Mouse (Mus musculus): ENCODE measurements around the gene Tdrd1. TPM values are rescaled to one million over a fixed set of nuclear protein-coding genes. Genes with fewer than 3 reads are reported as not detected.

Tdrd1 gene
- polyA plus RNA-seq, 2 experiments, result 3.3 to 3.9 TPM

DNA sequence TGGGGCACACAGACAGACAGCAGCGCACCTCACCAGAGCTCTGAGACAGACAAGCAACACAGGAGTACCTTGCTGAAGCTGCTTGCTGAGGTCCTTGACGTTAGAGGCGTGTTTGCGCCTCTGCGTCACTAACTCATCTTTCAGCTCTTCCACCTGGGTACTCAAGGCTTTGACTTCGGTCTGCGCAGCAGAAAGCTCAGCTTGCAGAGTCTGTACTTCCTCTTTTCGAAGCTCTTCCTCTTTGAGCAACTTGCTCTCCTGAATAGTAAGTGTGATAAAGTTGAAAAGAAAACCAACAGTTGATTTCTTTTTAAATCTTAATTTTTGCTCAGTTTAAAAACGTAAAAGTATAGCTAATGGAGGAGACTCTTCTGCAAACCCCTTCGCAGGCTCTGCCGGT lies 28.6 kb upstream of the Tdrd1 start:
- ATAC-seq (ENCODE audit: low FRiP score, low read depth) (no peak), DNase-seq (ENCODE audit: low spot score) (no peak)
- Histone ChIP-seq H3K27me3 (ENCODE audit: control insufficient read depth, insufficient read depth, low read length) (no peaks in the 10 kb centered on the region), H3K4me2 (replicated peaks; ENCODE audit: low read depth, low read length, severe bottlenecking) (no peak overlapping the region), H3K9me3 (ENCODE audit: control insufficient read depth, low read length) (no peaks in the 10 kb centered on the region), H3K4me3 (replicated peaks; ENCODE audit: low read length) (no peak overlapping the region), H3K4me1 (ENCODE audit: control insufficient read depth, insufficient read depth, low read length) (no peaks in the 10 kb centered on the region), H3K36me3 (ENCODE audit: control insufficient read depth, insufficient read depth, low read length) (peaks cover 94% of the 10 kb centered on the region), H3K27ac (replicated peaks; ENCODE audit: low read depth, low read length) (no peak overlapping the region), H3K9ac (ENCODE audit: low read depth, low read length, severe bottlenecking) (no peak overlapping the region)
- no peak for TF ChIP-seq POLR2A (IDR thresholded peaks at IDR 0.05; ENCODE audit: borderline replicate concordance, extremely low read depth, insufficient read depth, insufficient read length)
- WGBS, result 91% methylated on average over 11 of the region's 11 CpGs

DNA sequence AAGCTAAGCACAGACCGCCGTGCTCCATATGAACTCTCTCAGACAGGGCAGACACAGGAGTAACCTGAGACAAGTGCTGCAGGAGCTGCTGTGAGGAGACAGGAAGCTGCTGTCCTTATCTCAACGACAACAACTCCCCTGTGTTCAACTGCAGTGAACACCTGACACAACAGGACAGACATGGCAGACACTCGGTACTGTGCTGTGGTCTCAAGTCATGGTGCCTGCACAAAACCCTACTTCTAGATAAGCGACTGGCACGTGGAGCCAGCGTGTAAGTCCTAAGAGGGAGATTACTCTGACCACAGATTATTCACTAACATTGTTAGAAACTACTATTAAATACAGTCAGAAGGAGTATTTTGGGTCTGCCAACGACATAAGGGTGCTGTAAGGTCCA lies 25.8 kb upstream of the Tdrd1 start:
- ATAC-seq (ENCODE audit: low FRiP score, low read depth) (no peak), DNase-seq (ENCODE audit: low spot score) (no peak)
- no peak for TF ChIP-seq POLR2A (IDR thresholded peaks at IDR 0.05; ENCODE audit: borderline replicate concordance, extremely low read depth, insufficient read depth, insufficient read length)
- no peaks in the 10 kb centered on the region for H3K27me3 ChIP-seq (ENCODE audit: control insufficient read depth, insufficient read depth, low read length)
- no peak overlapping the region for H3K4me2 ChIP-seq (replicated peaks; ENCODE audit: low read depth, low read length, severe bottlenecking)
- no peaks in the 10 kb centered on the region for H3K9me3 ChIP-seq (ENCODE audit: control insufficient read depth, low read length)
- no peaks in the 10 kb centered on the region for H3K4me1 ChIP-seq (ENCODE audit: control insufficient read depth, insufficient read depth, low read length)
- no peak overlapping the region for H3K27ac ChIP-seq (replicated peaks; ENCODE audit: low read depth, low read length)
- no peak overlapping the region for H3K4me3 ChIP-seq (replicated peaks; ENCODE audit: low read length)
- 84% methylated on average over 8 of the region's 8 CpGs for WGBS
- H3K9ac ChIP-seq (ENCODE audit: low read depth, low read length, severe bottlenecking), result no peak overlapping the region
- peaks cover 92% of the 10 kb centered on the region for H3K36me3 ChIP-seq (ENCODE audit: control insufficient read depth, insufficient read depth, low read length)

DNA sequence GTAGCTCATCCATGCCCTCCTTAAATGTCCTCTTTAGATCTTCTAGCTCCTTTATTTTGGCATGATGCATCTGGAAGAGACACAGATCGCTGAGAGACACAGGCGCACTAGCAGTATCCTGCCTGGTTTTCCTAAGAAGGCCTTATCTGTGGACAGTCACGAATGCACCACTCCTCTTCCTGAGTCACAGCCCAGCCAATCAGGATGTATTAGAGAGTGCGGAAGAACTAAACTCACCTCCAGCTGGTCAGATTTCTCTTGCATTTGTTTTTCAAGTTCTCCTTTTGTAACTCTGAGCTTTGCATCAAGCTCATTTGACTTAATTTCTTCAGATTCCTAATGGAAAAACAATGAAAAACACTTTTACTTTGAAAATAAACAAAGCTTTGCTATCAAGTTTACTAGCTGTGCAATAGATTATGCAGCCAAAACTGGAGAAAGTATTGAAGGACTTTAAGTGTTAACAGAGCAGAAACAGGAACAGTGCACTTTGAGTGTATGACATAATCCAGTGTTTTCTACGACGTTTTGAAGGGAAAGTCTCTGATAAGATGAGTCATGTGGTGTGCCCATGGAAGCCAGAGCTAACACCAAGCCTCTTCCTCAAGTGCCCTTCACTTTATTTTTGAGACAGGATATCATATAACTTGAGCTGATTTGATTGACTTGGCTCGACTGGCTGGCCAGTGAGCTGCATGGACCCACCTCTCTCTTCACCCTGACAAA lies 24.9 kb upstream of the Tdrd1 start:
- WGBS, result 82% methylated on average over 7 of the region's 7 CpGs

DNA sequence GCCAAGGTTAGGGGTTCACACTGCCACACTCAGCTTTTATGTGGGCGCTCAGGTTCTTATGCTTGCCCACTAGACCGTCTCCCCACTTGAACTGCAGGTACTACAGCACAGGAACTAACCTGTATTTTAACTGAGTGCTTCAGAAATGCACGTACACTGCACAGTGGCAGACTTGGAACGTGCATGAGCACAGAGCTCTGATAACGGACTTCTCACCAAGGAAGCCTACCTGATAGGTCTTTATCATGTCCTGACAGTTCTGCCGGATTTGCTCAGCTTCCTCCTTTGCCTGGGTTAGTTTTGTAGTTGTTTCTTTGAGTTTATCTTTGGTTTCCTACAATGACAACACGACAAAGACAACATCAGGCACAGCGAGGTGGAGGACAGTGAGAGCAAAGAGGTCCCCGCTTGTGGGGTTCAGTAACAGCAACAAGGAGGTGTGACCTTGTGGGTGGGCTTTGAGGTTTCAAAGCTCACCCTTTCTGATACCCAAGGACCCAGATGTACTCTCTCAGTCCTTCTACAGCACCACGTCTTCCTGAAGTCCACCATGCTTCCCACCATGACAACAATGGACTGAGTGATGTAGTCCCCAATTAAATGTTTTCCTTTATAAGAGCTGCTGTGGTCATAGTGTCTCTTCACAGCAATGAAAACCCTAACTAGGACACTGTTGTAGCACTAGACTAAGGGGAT lies 24.2 kb upstream of the Tdrd1 start:
- no peaks in the 10 kb centered on the region for H3K9me3 ChIP-seq (ENCODE audit: control insufficient read depth, low read length)
- no peak for TF ChIP-seq POLR2A (IDR thresholded peaks at IDR 0.05; ENCODE audit: borderline replicate concordance, extremely low read depth, insufficient read depth, insufficient read length)
- no peak for DNase-seq (ENCODE audit: low spot score)
- no peak for ATAC-seq (ENCODE audit: low FRiP score, low read depth)
- no peaks in the 10 kb centered on the region for H3K27me3 ChIP-seq (ENCODE audit: control insufficient read depth, insufficient read depth, low read length)
- 89% methylated on average over 10 of the region's 10 CpGs for WGBS
- H3K4me1 ChIP-seq (ENCODE audit: control insufficient read depth, insufficient read depth, low read length), result no peaks in the 10 kb centered on the region
- peaks cover 89% of the 10 kb centered on the region for H3K36me3 ChIP-seq (ENCODE audit: control insufficient read depth, insufficient read depth, low read length)
- no peak overlapping the region for H3K4me2 ChIP-seq (replicated peaks; ENCODE audit: low read depth, low read length, severe bottlenecking)
- H3K27ac ChIP-seq (replicated peaks; ENCODE audit: low read depth, low read length), result no peak overlapping the region
- H3K4me3 ChIP-seq (replicated peaks; ENCODE audit: low read length), result no peak overlapping the region
- no peak overlapping the region for H3K9ac ChIP-seq (ENCODE audit: low read depth, low read length, severe bottlenecking)

More for the DNA sequence above, 24.9 kb upstream of the Tdrd1 start:
- Histone ChIP-seq H3K4me1 (ENCODE audit: control insufficient read depth, insufficient read depth, low read length) (no peaks in the 10 kb centered on the region), H3K27ac (replicated peaks; ENCODE audit: low read depth, low read length) (no peak overlapping the region), H3K9ac (ENCODE audit: low read depth, low read length, severe bottlenecking) (no peak overlapping the region), H3K4me2 (replicated peaks; ENCODE audit: low read depth, low read length, severe bottlenecking) (no peak overlapping the region), H3K27me3 (ENCODE audit: control insufficient read depth, insufficient read depth, low read length) (no peaks in the 10 kb centered on the region), H3K4me3 (replicated peaks; ENCODE audit: low read length) (no peak overlapping the region), H3K36me3 (ENCODE audit: control insufficient read depth, insufficient read depth, low read length) (peaks cover 92% of the 10 kb centered on the region), H3K9me3 (ENCODE audit: control insufficient read depth, low read length) (no peaks in the 10 kb centered on the region)
- no peak for TF ChIP-seq POLR2A (IDR thresholded peaks at IDR 0.05; ENCODE audit: borderline replicate concordance, extremely low read depth, insufficient read depth, insufficient read length)
- no peak for DNase-seq (ENCODE audit: low spot score)
- ATAC-seq (ENCODE audit: low FRiP score, low read depth), result no peak

DNA sequence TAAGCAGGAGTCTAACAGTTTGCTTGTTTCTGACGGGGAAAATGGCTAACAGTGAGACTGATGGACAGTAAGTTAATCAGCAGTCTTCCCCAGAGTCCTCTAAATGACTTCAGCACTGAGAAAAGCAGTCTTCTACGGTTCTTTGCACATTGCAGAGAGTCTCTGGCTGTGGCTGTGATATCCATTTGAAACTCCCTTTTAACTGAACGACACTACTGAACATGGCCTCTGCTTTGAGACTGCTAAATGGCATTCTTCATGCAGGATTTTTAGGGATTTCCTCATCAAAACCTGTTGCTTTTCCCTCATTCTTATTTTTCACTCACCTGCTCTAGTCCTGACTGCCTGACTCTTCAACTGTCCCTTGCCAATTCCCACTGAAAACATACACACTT lies 23.7 kb upstream of the Tdrd1 start:
- Histone ChIP-seq H3K27ac (replicated peaks; ENCODE audit: low read depth, low read length) (no peak overlapping the region), H3K36me3 (ENCODE audit: control insufficient read depth, insufficient read depth, low read length) (peaks cover 92% of the 10 kb centered on the region), H3K9me3 (ENCODE audit: control insufficient read depth, low read length) (no peaks in the 10 kb centered on the region), H3K27me3 (ENCODE audit: control insufficient read depth, insufficient read depth, low read length) (no peaks in the 10 kb centered on the region), H3K9ac (ENCODE audit: low read depth, low read length, severe bottlenecking) (no peak overlapping the region), H3K4me3 (replicated peaks; ENCODE audit: low read length) (no peak overlapping the region), H3K4me2 (replicated peaks; ENCODE audit: low read depth, low read length, severe bottlenecking) (no peak overlapping the region), H3K4me1 (ENCODE audit: control insufficient read depth, insufficient read depth, low read length) (no peaks in the 10 kb centered on the region)
- no peak for TF ChIP-seq POLR2A (IDR thresholded peaks at IDR 0.05; ENCODE audit: borderline replicate concordance, extremely low read depth, insufficient read depth, insufficient read length)
- ATAC-seq (ENCODE audit: low FRiP score, low read depth) (no peak), DNase-seq (ENCODE audit: low spot score) (no peak)
- 86% methylated on average over 3 of the region's 3 CpGs for WGBS

Data from limb, embryonic 14.5 days (tissue).